Mouse (Mus musculus) c-Kit-positive CD71-positive TER-119-positive erythroid progenitor cells, embryonic 14.5 days (primary cell): ENCODE results near the gene Atxn7l1.
A peak's percentile ranks its signal among the peaks of the same experiment; 100 is the strongest.

Experiments used
- DNase-seq: peaks from one replicate; pipeline ENCODE4 v3.0.0-alpha.2; 2013; ENCODE audit warnings: low spot score

Gene Atxn7l1

DNA sequence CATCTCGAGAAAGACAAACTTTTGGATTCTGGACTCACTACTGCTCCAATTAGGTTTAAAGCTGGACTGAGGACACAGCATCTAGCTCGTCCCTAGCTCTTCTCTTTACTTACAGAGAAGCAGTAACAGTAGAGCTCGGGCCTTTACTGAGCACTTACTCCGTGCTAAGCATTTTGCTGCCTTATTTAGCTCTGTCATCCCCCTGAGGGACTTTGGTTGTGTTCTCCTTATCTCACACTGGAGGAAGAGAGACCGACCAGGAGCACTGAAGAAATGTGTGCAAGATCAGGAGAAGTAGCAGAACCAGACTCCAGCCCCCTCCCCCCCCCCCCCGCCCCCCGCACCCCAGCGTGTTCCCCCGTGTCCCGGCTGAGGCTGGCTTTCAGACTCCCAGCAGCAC is 79.1 kb downstream of the Atxn7l1 start:
- no peak for DNase-seq

DNA sequence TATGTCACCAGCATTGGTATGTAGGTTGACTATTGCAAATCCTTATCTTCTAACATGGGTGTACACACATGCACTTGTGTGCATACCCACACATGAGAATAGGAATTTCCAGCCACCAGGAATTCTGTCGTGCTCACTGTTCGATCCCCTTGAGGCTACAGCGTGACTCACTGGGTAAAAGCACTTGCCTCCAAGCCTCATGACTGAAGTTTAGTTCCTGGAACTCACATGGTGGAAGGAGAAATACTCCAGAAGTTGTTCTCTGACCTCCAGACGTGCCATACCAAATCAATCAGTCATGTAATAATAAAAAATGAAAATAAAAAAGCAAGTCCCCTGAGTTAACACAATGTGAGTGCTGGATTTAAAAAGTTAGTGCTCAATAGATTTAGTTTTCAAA is 87.8 kb downstream of the Atxn7l1 start:
- no peak for DNase-seq

DNA sequence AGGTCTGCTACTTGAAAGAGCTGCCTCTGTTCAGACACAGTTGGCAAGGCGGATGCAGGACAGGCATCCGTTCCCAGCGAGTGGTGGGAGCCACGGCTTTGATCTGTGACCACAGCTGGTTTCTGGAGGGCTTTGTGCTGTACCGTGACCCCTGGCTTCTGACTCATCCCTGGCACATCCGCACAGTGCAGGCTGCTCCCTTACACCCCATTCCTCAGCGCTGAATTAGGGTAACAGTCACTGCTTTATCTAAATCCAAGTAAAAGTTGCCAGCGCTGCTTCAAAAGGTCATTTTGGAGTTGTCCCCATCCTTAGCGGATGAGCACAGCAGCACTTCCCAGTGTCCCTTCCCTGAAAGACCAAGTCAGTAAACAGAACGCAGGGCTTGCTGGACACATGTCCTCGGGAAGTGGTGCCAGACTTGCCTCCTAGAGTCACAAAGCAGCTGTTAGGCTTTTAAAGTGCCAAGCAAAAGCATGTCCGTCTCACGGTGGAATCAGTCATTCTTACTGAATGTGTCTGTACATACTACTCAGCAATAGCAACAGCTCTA is 88.4 kb downstream of the Atxn7l1 start:
- no peak for DNase-seq

DNA sequence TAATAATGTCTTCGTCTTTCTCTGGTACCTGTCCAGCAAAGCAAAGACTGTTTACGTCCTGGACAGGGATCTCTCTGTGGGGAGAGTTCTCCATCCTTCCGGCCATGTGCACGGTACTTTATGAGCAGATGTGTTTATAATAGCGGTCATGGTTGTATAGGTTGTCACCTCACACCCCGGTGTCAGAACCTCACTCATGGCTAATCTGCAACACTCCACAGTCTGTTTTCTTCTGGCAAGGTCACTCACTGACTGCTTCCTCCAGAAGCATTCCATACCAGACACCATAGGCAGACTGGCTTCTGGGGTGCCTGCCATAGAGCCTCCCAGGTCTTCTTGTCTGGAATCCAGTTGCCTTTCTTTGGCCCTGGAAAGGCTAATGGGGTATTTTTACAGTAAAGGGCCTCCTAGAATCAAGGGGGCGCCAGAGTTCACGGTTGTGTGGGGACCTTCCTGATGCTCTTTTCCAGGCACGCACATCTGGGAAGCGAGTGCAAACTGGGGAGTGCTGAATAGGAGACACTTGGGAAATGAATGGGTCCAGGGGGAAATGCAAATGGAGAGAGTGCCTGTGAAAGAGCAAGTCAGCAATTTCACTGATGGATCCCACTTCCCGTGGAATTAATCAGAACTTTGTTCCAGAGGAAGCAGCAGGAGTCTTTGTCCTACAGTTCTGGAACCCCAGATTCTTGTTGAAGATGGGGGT is 89.0 kb downstream of the Atxn7l1 start:
- DNase-seq: no peak

DNA sequence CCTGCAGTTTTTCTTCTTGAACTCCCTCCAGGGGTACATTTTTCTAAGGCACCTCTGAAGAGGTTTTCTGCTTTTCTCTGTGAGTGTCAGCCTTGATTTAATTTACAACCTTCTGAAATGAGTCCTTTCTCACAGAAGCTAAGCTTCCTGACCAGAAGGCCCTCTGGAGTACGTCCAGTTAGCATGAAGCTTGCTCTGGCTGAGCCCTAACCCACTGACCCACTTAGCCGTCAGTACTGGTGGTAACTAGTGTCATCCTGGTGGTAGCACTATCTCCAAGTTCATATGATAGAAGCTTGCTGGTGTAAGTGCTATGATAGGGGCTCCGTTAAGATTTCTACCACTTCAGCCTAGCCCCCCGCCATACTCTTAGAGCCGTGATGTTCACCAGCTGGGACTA is 89.6 kb downstream of the Atxn7l1 start:
- DNase-seq: no peak

DNA sequence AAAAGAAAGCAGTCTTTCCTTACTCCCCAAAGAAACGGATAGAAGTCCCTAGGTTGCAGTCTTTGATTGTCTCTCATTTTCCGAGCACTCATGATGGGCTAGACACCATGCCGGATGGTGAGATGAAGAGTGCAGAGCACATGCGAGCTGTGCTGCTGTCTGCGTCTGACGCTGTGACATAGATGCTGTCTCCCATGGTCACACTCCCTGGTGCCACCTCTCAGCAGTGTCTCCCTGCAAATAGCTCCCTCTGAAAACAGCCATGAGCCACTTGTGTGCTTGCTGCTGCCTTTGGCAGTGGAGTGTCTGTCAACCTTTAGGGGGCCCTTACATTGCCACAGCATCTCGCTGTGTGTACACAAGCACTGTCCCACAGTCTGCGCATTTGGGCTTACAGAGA is 95.2 kb downstream of the Atxn7l1 start:
- no peak for DNase-seq

DNA sequence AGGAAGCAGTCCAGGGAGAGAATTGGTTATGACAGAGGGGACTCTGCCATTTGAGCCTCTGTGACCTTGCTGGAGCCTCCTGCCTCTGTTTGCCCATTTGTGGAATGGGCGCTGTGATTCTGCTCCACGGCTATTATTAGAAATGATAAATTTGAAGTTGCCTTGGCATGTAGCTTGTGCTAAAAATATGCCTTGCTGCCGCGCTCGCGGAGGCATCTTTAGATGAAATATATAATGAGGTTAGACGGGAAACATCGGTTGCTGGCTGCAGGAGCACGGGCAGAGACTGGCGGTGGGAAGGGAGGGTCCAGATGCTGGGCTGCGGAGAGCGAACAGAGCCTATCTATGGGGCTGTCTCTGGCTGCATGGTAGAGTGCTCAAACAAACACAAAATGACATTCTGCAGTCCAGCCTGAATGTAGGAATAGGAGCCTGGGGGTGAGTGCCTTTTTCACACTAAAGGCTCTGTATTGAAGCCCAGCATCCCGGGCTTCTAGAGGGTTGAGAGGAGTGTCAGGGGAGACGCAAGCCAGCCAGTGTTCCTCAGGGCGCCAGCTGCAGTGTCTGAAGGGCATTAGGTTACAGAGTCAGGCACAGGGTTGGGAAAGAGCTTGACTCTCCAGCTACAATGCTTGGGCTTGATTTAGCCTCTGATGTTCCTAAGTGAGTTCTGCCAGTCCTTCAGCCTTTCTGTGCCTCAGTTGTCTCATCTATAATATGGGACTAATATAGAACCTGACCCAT is 96.8 kb downstream of the Atxn7l1 start:
- no peak for DNase-seq

DNA sequence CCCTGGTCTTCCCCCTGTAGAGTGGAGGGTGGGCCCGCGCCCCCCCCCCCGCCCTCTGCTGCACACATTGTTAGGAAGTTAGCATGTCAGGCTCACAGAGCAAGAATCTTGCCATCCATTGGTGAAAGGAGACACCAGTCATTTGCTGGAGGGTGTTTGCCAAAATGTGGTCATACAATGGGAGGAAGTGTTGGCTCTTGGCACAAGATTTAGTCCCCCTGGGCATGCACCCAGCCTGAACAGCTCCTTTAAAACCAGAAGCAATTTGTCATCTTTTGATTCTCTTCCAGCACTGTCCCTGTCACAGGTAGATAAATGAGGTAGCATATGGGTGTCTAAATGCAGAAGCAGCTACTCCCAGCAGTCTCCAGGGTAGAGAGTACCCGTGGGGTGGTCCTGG is 98.0 kb downstream of the Atxn7l1 start:
- DNase-seq: no peak

DNA sequence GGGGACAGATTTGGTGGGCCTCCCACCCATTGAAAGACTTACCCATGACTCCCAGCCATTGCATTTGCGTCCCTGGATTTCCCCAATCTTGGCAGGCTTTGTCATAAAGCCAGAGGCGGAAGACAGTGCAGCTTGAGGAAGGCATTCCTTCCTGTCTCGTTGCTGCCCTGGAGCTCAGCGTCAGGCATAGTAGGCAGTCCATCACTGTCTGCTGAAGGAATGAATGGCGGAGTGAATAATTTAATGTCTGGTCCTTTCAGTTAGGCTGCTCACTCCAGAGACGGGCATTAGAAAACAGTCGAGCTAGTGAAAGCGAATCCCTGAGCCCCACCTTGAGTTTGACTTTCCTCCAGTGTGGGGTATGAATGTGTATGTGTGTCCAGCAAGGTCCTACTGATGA is 99.4 kb downstream of the Atxn7l1 start:
- no peak for DNase-seq

DNA sequence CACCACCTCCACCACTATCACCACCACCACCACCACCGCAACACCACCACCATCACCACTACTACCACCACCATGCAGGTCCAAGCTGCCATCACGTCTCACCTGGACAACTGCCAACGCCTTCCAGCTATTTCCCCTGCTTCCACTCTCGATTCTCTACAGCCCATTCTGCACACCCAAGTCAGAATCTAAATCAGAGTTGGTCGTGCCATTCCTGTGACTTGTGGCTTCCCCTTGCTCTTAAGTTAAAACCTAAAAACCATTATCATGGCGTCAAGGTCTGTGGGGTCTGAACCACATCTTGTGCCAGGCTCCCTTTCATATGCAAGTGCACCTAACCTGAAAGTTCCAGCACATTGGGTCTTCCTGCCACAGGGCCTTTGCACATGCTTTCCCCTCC is 102.7 kb downstream of the Atxn7l1 start:
- no peak for DNase-seq

DNA sequence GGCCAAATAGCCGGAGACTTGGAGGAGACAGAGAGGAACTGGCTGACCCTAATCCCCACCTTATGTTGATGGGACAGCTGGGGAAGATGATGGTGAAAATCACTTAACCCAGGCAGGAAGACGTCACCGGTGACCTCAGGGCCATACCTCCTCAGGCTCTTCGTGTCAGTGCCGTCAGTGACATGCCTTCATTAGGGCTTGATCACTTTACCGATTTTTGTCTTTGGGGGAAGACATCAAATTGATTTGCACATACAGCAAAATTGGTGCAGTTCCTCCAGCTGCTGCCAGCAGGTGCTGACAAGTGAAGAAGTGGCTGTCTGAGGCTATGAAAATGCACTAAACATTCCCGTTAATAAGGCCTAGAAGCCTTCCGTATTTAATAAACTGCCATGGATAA is 103.9 kb downstream of the Atxn7l1 start:
- no peak for DNase-seq

DNA sequence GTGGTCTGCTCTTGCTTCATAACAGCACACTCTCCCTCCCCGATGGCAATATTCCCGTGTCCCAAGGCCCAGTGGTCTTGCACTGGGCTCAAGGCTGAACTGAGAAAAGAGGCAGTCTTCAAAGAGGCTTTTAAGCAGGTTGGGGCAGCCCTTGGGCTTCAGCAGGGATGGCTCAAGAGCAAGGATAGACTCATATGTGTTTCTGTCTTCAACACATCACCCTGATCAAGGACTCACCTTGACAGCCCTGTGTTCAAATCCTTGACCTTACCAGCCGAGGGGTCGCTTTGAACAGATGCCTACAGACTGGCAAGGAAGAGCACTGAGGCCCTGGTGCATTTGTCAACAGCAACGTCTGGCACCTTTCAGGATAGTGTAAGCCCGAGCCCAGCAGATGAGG is 105.1 kb downstream of the Atxn7l1 start:
- no peak for DNase-seq

DNA sequence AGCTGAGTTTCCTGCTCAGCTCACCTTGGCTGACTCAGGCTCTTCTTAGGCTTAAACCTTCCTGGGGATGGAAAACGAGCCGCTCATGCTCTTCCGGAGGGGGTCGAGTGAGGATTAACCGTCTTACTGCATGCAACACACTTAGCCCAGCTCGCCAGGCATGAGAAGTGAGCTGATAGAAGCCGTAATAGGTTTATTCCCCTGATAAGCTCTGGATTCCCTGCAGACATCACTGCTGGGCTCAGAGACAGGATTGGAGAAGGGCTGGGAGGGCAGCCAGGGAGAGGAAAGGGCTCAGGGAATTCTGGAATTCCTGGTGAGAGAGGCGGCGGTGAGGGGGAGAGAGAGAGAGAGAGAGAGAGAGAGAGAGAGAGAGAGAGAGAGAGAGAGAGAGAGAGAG is 105.7 kb downstream of the Atxn7l1 start:
- DNase-seq: no peak

DNA sequence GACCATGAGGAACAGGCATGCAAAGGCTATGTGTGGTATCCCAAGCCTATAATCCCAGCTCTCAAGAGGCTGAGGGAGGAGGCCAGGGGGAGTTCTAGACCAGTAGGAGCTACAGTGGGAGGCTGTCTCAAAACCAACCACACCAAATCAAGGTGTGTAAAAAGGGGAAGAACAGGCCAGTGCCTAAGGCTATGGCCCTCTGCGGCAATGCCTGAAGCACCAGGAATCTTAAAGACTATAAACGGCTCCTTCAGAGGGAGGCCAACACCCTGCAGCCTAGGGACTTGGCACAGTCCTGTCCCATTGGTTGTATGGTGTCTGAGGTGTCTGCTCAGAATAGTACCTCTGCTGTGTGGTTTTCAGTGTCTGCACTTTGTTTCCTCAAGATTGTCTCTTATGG is 107.8 kb downstream of the Atxn7l1 start:
- no peak for DNase-seq

DNA sequence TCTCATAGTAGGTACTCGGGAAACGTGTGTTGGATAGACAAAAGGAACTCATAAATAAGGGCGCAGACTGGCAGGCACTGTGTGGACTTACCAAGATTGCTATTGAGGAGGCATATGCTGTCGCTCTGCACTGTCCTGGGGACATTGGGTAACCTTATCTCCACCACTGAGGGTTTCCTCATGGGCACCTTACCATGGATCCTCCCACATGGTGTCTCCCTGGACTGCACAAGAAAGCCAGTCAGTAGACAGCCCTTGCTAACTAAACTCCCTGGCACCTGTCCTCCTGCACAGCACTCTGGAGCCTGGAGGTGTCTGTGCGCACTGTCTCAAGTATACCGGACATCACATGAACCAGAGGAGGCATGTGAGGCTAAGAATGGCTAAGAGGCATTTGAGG is 108.9 kb downstream of the Atxn7l1 start:
- no peak for DNase-seq

DNA sequence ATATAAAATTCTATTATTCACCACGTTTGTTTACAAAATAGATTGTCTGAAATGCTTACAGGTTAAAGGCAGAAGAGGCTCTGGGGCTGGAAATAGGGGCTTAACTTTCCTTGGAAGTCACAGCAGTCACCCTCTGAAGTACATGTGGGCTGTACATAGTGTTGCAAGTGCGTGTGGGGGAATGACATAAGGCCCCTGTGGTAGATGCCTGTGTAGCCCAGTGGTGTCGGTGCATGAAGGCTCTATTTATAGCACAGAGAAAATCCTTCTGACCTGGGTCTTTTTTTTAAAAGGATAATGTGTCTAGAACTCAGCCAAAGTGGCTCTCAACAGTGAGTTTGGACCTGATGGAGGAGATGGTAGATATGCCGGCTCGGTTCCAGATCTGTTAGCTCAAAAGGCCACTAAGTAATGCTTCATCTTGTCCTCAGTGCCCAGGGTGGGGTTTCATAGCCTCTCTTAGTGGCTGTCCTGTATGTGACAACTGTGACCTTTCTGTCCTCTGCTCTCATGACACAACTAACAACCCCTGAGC is 111.6 kb downstream of the Atxn7l1 start:
- DNase-seq: no peak

DNA sequence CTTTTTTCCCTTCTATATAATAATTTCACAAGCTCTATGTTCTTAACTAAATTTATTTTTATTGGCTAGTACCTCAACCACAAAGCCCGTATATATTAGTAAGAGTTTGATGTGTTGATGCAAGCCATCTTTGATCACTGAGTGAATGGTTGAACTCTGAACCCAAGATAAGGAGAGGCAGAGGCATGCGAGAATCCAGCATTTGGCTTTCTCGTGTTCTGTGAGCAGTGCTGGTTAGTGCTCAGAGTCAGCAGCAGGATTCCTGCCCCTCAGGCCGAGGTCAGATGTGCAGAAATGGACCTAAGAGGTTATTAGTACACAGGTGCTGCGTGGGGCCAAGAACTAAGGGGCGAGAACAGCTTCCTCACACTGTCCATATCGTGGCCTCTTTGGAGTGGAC is 113.1 kb downstream of the Atxn7l1 start:
- DNase-seq: no peak

DNA sequence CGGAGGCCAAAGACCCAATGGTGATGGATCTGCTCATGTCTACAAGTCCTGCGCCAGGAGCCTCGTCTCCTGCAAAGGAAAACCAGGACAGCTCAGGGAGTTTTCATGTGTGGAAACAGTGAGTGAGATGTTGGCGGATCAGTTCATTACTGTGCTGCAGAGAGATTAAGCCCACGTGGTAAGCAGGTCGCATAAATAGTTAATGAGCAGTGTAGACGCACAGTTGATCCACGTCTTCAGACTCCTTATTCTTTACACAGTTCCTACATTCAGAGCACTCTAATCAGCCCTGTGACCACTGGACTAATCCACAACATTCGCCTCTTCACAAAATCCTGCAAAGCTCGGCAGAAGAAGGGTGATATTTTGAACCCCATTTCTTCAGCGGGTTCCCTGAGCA is 118.4 kb downstream of the Atxn7l1 start:
- DNase-seq: no peak

DNA sequence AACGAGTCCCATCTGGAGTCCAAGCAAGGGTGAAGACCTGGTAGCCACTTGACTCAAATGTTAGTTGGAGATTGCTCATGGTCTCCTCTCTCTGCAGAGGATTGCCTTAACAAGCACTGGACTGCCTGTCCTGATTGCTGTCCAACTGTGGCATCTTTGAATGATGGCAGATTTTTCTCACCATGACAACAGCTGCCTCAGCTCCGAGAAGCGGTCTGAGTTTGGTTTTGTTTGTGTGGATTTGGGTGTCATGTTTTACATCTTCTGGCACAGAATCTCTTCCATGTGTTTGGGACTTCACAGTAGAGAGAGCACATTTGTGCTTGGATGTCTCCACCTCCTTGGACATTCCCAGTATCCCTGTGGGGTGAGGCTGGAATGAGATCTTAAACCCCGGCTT is 120.5 kb downstream of the Atxn7l1 start:
- DNase-seq: no peak

DNA sequence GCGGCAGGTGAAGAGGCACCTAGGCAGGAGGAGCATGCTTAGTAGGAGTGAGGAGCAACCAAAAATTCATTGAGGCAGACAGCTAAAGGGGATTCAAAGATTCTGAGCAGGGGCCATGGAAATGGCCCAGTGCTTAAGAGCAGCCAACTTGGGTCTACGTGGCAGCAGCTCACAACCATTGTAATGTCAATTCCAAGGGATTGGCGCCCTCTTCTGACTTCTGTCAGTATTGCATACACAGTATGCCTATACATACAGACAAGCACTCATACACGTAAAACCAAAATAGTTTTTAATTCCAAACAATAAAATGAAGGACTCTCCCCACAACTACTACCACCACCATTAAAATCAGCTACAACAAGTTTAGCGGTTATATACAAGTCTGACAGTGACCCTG is 122.2 kb downstream of the Atxn7l1 start:
- peak; percentile 75 for DNase-seq

DNA sequence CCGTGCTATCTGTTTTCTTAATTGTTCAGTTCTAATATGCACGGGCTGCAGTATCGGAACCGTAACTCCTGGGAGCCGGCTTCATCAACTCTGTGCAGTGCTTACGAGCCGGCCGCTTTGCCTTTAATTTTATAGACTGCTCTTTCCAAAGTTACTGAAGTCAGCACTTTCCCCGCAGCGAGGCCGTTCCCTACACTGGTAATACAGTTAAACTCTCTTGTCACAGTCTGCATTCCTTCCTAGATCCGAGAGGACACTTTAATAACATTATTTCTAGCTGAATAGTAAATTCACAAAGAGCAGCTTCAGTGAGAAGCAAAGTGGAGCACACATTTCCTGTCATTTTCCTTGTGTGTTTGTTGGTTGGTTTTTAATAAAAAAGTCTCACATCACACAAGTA is 124.4 kb downstream of the Atxn7l1 start:
- DNase-seq: no peak

DNA sequence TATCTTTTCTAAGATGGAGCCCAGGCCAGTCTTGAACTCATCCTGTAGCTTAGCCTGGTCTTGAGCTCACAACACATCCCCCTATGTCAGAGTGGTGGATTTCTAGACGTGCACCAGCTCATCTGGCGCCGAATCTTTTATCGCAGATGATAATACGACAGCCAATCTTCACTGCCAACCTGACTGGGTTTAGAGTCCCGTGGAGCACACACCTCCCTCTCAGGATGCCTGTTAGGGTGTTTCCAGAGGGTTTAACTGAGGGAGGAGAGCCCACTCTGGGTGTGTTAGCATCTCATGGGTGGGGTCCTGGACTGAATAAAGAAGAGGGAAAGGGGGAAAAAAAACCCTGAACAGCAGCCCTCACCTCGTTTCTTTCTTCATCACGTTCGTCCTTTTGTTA is 124.9 kb downstream of the Atxn7l1 start:
- no peak for DNase-seq

DNA sequence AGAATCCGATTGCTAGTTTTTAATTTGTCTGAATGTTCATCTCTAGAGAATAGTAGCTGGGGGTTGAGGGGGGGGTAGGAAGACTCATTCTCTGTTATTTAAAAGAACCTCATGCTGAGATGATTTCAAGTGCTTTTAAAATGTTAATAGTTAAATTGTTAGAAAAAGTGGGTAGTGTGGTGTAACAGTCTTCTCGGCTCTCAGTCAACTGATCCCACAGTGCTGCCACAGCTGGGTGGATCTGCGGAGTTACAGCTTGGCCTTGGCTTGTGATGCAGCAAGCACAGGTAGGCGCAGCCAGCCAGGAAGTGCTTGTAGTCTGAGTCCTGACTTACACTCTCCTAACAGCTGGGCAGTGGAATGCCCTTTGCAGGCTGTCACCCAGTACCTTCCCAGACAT is 125.7 kb downstream of the Atxn7l1 start:
- DNase-seq: no peak
